Mouse (Mus musculus) brain, embryonic 18.5 days (tissue): Measurements from ENCODE around the gene Dnaja3.

Source experiments
- DNase-seq: peaks from one replicate; pipeline ENCODE4 v3.0.0-alpha.2; 2012; ENCODE audit warnings: low read depth, low spot score

Gene Dnaja3

DNA sequence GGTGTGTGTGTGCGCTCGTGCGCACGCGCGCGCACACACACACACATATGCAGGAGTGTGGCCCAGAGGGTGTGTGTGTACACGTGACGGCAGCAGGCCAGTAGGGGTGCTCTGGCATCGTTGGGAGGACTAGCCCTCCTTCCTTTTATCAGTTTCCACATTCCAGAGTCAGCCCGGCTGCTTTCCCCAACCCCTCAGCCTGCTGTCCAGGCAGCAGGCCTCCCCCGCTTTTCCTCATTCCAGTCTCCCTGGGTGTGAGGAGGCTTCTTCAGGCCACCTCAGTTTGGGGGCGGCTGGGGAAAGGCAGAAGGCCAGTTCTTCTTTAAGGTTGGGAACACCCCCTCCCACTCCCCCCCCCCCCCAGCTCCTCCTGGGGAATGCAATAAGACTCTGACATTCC, 2.4 kb downstream of the Dnaja3 start:
- DNase-seq, result no peak

DNA sequence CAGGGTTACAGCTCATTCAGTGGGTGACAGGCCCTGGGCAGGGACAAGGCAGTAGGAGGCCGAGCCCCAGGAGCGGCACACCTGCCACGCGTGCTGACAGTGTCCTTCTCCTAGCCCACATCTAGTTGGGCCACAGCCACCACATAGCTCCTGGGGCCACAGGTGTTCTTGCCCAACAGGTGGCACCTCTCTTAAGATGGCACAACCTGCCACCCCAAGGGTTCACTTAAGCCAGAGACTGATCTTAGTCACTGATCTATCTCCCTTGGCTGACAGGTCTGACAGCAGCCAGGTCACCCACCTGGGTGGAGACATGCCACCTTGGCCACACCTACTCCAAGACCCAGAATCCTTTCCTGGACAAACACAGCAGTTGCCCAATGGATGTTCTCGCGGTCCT, 3.1 kb downstream of the Dnaja3 start:
- no peak for DNase-seq

DNA sequence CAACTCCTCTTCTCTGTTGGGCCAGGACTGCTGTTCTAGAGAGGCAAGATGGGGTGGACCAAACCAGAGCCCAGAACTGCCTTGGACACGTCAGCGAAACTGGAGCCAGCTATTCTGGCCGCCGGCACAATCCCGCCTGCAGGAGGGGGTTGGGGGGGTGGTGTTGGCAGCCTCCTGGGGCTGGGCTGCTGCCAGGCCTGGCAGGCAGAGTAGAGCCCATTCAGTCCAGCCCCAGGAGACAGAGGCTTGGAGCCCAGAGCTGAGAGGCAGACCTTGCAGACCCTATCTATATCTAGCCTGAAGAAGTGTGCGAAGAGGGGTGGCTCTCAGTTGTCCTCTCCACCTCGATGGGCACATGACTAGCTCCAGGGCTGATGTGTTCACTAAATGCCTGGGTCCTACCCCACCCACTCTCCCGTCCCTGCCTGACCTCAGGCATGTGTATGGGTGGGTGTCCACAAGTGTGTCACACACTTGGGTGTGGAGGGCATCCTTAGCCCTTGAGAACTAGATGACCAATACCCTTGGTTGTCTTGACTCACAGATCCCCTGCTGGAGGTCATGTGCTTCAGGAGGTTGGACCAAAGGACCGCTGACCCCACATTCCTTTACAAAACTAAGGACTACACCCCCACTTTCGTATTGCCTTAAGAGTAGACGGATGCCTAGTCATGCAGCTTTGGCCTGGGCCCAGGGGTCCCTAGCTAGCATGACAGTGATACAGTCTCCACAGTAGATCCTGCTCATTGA, 4.1 kb downstream of the Dnaja3 start:
- DNase-seq, result peak; percentile 43

DNA sequence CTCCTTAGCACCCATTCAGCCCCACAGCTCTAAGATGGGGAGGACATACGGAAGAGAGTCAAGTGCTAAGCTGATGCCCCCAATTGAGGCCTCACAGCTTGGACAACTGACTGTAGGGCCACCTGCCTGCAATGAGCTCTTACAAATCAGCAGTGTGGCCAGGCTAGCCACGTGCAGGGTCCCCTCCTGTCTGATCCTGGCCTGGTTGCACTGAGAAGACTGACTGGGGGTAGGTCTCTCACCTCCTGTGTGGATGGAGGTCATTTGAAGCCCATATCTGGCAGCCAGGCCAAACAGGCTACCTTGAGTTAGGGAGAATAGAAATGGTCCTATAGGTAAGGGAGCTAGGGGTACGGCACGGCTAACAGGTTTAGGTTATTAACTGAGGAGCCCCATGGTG, 6.1 kb downstream of the Dnaja3 start:
- no peak for DNase-seq

DNA sequence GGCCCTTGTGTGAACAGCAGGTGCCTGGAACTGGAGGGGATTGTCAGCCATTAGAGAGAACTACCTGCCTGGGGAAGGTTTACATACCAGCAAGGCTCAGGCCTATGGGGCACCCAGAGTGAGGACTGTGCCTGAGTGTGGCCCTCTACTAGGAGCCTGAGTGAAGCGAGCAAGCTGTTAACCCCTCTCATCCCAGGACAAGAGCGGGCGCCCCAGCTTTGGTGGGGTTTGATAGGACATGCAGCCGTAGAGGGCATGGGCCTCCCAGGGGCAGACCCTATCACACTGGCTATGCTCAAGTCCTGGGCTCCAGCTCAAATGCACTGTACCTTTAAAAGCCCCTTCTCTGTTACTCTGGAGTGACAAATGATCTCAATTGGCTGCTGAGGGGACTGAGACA, 7.0 kb downstream of the Dnaja3 start:
- DNase-seq, result no peak

DNA sequence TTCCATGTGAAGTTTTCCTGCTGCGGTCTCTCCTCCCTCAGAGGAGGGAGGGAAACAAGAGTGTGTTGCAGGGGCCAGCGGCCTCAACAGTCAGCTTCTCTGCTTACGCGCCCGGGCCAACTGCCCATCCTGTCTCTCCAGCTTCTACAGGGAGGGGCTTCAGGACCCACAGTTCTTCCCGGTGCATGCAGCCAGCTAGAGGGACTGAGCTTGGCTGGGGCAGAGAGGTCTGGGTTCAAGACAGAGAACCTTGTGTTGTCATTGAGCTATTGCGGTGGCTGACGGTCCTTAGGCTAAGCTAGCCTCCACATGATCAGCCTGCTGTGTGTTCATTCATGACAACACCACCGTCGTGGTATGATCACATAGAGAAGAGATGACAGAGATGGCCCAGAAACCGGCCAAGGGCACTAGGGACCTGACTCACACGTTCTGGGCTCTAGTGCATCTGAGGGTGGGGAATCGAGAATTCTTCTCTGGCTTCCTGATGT, 7.9 kb downstream of the Dnaja3 start:
- no peak for DNase-seq

DNA sequence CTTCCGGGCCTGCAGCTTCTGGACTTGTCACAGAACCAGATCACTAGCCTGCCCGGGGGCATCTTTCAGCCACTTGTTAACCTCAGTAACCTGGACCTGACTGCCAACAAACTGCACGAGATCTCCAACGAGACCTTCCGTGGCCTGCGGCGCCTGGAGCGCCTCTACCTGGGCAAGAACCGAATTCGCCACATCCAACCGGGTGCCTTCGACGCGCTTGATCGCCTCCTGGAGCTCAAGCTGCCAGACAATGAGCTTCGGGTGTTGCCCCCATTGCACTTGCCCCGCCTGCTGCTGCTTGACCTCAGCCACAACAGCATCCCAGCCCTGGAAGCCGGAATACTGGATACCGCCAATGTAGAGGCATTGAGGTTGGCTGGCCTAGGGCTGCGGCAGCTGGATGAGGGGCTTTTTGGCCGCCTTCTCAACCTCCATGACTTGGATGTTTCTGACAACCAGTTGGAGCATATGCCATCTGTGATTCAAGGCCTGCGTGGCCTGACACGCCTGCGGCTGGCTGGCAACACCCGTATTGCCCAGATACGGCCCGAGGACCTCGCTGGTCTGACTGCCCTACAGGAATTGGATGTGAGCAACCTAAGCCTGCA, 8.7 kb downstream of the Dnaja3 start:
- DNase-seq, result no peak

DNA sequence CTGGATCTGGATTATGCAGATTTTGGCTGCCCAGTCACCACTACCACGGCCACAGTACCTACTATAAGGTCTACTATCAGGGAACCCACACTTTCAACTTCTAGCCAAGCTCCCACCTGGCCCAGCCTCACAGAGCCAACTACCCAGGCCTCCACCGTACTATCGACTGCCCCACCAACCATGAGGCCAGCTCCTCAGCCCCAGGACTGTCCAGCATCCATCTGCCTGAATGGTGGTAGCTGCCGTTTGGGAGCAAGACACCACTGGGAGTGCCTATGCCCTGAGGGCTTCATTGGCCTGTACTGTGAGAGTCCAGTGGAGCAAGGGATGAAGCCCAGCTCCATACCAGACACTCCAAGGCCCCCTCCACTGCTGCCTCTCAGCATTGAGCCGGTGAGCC, 9.4 kb downstream of the Dnaja3 start:
- DNase-seq, result no peak

DNA sequence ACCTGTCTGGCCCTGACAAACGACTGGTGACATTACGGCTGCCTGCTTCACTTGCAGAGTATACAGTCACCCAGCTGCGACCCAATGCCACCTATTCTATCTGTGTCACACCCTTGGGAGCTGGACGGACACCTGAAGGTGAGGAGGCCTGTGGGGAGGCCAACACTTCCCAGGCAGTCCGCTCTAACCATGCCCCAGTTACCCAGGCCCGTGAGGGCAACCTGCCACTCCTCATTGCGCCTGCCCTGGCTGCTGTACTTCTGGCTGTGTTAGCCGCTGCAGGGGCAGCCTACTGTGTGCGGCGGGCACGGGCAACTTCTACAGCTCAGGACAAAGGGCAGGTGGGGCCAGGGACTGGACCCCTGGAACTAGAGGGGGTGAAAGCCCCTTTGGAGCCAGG, 9.9 kb downstream of the Dnaja3 start:
- no peak for DNase-seq

DNA sequence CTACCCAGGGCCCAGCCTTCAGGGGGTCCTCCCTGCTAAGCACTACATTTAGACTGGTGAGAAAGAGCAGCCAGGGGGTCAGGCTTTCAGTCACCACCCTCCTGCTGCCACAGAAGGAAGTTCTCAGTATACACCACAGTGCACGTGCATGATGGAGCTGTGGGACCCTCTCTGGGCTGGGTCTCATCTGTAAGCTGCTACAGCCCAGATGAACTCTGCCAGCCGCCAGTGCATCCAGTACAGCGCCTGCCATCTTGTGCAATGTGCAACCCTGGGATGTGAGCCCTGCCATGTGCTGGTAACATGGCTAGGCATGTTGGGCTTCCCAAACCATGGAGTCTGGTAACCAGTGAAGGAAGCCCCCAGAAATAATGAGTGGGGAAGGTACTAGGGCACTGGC, 10.4 kb downstream of the Dnaja3 start:
- no peak for DNase-seq

DNA sequence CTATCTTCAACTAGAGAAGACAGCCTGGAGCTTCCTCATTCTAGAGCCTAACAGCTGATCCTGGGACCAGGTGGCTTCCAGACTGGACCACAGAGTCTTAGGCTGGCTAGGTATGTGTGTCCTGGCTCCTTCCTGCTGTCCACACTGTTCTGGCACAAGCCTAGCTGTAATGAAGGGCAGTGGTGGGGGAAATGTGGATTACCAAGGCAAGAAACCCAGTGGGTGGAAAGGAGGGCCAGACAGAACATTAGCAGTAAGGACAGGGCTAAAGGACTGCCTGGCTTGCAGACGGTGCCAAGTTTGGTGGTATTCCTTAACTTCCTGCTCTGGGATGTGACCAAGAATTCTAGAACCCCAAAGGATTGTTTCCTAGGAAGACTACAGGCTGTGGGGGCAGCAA, 11.3 kb downstream of the Dnaja3 start:
- DNase-seq, result no peak

DNA sequence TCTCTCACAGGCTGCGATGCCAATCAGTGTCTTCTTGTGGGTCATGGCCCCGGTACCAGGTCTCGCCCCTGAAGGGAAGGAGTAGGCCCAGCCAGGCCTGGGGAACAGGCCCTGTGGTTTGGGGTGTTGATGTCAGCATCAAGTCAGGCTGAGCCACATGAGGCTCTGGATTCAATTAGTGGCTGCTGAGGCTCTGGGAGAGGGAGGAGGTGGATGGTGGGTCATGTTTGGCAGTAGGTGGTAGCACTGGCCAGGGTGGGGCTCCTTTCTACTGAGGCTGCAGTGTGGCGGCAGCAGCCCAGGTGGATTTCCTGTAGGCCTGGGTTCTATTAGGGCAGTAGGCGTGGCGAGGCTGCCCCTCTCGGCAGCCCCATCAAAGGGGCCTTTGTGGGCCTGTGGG, 11.8 kb downstream of the Dnaja3 start:
- no peak for DNase-seq

DNA sequence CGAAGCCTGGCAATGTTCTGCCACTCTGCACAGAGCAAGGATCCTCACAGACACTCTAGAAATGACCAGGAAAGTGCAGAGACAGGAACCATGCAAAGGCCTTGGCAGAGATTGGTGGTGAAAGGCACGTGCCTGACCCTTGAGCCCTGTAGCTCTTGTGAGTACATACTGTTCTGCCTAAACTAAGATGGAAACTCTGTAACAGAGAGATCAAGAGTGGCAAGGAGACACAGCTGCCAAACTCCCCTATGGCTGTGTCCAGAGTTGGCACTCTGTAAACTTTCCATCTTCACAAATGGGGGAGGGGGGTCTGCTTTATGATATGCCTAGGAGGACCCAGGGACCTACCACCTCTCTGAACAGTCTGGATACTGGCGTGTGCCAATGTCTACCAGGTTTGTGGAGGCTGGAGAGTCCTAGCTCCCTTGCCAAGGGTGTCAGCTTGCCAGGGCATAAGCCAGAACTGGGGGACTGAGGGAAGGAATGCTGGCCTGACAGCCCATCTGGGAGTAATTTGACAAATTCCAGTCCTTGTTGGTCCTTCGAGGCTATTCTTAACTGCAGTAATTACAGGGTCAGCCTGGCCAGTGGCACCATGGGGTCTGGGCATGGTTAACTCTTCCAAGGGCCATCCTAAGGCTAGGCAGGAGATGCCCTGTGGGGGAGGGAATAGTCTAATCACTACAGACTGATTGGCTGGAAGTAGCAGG, 13.1 kb downstream of the Dnaja3 start:
- no peak for DNase-seq

DNA sequence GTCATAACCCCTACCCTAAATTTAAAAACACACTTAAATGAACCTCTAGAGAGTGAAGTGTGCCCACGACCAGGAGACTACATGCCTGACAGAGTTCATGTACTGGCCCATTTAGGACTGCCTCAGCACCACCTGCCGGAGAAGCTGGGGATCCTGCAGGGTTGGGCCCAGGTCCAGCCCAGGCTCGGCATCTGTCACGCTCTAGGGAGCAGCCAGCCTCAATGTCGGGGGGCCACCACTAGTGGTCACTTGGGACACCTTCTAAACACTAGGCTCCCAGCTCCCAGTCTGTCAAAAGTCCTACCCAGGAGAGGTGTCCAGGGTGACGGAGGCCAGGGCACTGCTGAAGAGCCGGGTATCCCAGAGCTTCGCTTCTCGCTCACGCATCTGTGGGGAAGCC, 14.9 kb downstream of the Dnaja3 start:
- DNase-seq, result no peak

DNA sequence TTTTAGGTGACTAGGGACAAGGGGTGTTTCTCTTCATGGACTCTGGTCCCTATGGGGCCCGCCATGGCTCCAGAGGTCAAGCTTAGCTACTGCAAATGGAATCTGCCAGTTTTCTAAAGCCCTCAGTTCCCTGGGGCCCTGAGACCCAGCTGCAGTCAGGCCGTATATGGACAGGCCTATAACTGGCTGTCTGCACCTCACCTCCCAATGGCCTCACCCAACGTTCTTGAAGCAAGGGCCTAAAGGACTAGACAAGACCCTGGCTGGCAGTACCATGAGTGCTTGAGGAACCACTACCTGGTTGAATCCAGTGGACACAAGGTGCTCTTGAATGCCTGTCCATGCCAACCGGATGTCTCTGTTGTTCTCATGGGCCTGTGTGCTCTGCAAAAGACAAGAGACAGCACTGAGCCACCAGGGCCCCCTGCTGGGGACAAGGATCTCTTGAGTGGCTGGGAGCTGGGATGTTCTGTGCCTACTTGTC, 15.5 kb downstream of the Dnaja3 start:
- no peak for DNase-seq

DNA sequence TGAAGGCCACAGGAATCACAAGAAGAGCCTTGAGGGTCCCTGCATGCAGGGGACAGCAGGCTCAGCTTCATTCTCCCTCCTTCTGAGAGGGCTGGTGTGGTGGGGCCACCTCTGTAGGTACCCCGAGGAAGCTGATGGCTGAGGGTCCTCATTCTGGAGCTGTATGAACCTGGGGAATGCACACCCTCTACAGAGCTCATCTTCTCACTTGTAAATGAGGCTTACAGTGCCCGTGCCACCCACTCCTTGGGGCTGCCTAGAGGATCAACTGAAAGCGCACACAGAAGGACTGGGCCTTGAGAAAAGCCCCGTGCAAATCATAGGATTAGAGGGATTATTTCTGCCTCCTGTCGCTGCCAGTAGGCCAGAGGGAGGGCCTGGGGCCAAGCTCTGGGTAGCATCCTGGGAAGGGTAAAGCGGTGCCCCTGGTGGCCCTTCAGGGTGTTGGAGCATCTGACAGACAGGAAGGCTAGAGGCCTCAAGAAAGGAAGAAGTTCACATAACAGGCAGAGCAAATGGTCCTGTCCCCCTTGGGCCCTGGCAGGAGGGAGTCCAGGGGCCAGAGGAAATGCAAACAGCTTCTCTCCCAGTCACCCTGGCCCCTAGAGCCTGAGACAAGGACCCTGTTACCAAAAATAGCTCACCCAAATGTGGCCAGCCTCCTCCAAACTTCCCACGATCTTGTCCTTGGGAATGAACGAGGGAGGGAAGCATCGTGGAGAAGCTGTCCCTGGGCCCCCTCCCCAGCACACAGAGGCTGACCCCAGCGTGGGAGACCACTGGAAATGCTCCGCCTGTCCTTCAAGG, 16.2 kb downstream of the Dnaja3 start:
- no peak for DNase-seq

DNA sequence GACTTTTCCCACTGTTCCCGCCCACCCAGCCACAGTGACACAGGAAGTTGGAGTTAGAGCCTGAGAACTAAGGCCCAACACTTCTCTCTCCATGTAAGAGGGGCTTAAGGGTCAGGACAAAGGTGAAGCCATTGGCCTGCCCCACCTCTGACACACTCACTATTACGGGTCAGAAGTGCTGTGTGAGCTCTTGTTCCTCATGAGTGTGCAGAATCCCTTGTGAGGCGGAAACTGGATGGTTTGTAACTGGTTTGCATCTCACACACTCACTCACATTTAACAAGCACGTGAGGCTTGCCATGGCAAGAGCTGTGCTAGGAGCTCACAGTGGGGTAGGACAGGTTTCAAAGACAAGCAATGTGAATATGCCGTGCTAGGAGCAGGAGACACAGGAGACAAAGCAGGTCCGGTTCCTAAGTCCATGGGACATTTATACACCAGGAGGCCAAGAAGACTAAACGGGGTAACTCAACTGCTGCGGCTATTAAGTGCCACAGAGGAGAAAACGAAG, 16.8 kb downstream of the Dnaja3 start:
- DNase-seq, result no peak

DNA sequence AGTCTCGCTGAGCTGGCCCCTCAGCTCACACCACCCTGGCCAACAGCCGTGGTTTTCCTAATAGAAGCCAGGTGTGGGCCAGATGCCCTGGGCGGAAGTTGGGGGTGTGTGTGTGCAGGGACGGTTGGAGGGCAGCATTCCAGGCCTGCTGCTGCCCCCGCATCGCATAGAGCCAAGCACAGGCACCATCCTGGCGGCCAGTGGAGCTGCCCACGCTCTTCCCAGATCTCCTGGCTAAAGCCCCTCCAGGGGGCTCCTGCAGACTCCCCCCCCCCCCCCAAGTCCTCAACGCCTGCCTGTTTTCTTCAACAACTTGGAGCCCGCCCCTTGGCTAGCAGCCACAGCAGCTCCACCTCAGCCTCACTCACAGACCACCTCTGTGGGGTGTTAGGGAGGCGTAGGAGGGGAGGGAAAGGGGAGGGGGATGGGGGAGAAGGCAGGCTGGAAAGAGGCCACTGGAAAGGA, 19.0 kb downstream of the Dnaja3 start:
- no peak for DNase-seq

DNA sequence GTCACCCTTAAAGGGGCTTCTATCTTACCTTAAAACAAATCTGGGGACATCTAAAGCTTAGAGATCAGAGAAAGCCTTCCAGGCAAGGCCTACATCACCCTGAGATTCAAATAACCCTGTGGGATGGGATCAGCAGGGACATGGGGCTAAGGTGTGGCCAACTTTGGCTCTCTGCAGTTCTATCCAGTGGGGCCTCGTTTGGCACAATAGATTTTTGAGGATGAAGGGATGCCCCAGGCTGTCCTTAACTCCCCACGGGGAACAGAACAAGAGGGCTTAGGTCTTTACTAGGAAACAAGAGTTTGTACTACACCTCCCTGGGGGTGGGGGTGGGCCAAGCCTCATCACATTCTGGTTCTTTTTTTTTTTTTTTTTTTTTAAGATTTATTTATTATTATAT, 19.5 kb downstream of the Dnaja3 start:
- no peak for DNase-seq

DNA sequence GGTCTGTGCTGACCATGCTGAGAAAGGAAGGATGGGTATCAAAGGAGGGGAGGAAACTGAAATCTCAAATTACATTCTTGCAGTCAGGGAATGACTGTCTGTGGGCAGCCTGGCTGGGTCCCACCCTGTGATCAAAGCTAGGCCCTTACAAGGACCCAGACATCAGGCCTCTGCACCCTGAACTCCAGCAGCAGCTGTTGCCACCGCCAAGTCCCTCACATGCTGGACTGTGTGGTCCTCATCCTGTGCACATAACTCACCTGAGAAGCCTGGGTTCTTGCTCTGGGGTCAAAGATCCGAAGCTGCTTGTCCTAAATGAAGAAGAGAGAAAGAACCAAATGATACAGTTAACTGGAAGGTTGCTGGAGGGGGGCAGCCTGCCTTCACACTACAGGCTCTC, 21.8 kb downstream of the Dnaja3 start:
- no peak for DNase-seq

DNA sequence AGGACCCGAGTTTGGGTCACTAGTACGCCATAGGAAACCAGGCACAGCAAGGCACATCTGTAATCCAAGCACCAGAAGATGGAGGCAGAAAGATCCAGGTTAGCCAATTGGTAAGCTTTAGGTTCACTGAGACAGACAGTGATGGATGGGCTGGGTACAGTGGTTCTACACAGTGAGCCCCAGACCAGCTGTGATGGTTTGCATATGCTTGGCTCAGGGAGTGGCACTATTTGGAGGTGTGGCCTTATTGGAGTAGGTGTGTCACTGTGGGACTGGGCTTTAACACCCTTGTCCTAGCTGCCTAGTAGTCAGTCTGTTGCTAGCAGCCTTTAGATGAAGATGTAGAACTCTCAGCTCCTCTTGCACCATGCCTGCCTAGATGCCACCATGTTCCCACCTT, 24.0 kb downstream of the Dnaja3 start:
- DNase-seq, result no peak

DNA sequence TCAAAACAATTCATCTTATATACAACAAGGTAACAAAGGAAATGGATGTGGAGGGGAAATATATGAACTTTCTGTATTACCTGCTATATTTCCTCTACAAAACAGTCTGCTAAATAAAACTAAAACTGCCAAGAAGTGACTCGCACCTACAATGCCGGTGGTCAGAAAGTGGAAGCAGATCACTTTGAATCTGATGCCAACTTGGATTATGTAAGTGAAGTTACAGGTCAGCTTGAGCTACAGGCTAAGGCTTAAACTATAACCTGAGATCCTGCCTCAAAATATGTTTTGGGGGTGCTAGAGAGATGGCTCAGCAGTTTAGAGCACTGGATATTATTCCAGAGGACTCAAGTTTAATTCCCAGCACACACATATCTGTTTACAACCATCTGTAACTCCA, 25.9 kb downstream of the Dnaja3 start:
- DNase-seq, result no peak
